Mouse (Mus musculus) intestine, postnatal 0 days (tissue): ENCODE results near the gene Reg2. TPM values are rescaled to one million over a fixed set of nuclear protein-coding genes. Genes with fewer than 3 reads are reported as not detected.

ENCODE experiments used
- ATAC-seq: fragments of 200-750 bp; cut with Nextera tagmentation; 2 replicates; pipeline ENCODE4 v1.8.0; 2017; ENCODE audit warnings: mild to moderate bottlenecking, moderate TSS enrichment, moderate library complexity
- H3K27ac ChIP-seq: fragments of 300-500 bp; sonication (generic); 2 replicates; pipeline ENCODE4 v1.5.1; 2014; ENCODE audit warnings: mild to moderate bottlenecking, low read depth, low read length, moderate library complexity
- H3K27me3 ChIP-seq: fragments of 300-500 bp; sonication (generic); replicated peaks from 2 replicates; pipeline ENCODE4 v1.6.1; 2014; ENCODE audit warnings: low read length, mixed read lengths; ENCODE audit not compliant: control insufficient read depth, insufficient read depth
- H3K36me3 ChIP-seq: fragments of 300-500 bp; sonication (generic); 2 replicates; pipeline ENCODE4 v1.6.1; 2014; ENCODE audit warnings: mild to moderate bottlenecking, moderate library complexity; ENCODE audit not compliant: control insufficient read depth, insufficient read depth
- H3K4me1 ChIP-seq: fragments of 300-500 bp; sonication (generic); replicated peaks from 2 replicates; pipeline ENCODE4 v1.6.1; 2014; ENCODE audit warnings: antibody characterized with exemption, low read length, mixed read lengths; ENCODE audit not compliant: control insufficient read depth, insufficient read depth
- H3K4me2 ChIP-seq: fragments of 300-500 bp; sonication (generic); replicated peaks from 2 replicates; pipeline ENCODE4 v1.6.1; 2014; ENCODE audit warnings: low read depth, mild to moderate bottlenecking, moderate library complexity
- H3K4me3 ChIP-seq: fragments of 300-500 bp; sonication (generic); 2 replicates; pipeline ENCODE4 v1.5.1; 2014; ENCODE audit warnings: low read depth, low read length
- H3K9ac ChIP-seq: fragments of 300-500 bp; sonication (generic); 2 replicates; pipeline ENCODE4 v1.6.1; 2014; ENCODE audit warnings: mild to moderate bottlenecking, low read depth, low read length
- H3K9me3 ChIP-seq: fragments of 300-500 bp; sonication (generic); 2 replicates; pipeline ENCODE4 v1.6.1; 2016; ENCODE audit warnings: mixed run types; ENCODE audit not compliant: control insufficient read depth
- CTCF ChIP-seq: sonication (generic); IDR thresholded peaks from 2 replicates; pipeline ENCODE4 v1.5.1; 2016; ENCODE audit warnings: low read depth, mild to moderate bottlenecking, control low read depth, antibody characterized with exemption, moderate library complexity
- WGBS: fragments of 180-500 bp; shearing (Covaris S2); extraction: QIAGEN DNeasy Blood & Tissue Kit; methylation state at CpG from one replicate; pipeline ENCODE4 v1.1.7; 2014; 5-methylcytosine and 5-hydroxymethylcytosine counted together
- polyA plus RNA-seq: library from polyadenylated mRNA; unstranded; fragments of >200 nt; fragmentation: Nextera tagmentation; extraction: Ambion mirVana; gene quantifications from 2 replicates; pipeline ENCODE4 v1.2.1, GENCODE M21; 2015

The Reg2 gene
- polyA plus RNA-seq, 1 experiment from 2014 or later: not detected

- Histone ChIP-seq H3K27ac (no peak overlapping the region), H3K36me3 (no peaks in the 10 kb centered on the region), H3K4me3 (no peak overlapping the region), H3K4me2 (no peak overlapping the region), H3K9ac (no peak overlapping the region), H3K4me1 (no peaks in the 10 kb centered on the region), H3K27me3 (no peaks in the 10 kb centered on the region), H3K9me3 (no peaks in the 10 kb centered on the region; the same call in 1 of the 2 replicates)
- ATAC-seq: no peak
- WGBS: 39% methylated on average over 3 of the region's 3 CpGs
- TF ChIP-seq CTCF: no peak
These were observed 30.1 kb downstream of the Reg2 start for GRCm38 (mm10) chr6:78425497-78425896.

GRCm38 (mm10) chr6:78447202-78447601, 51.8 kb downstream of the Reg2 start:
- ATAC-seq: peak; percentile 43; the same call in 1 of the 2 replicates
- Histone ChIP-seq H3K27ac (no peak overlapping the region), H3K36me3 (no peaks in the 10 kb centered on the region)

GRCm38 (mm10) chr6:78448409-78448808, 53.0 kb downstream of the Reg2 start:
- Histone ChIP-seq H3K9ac (no peak overlapping the region), H3K27ac (no peak overlapping the region), H3K9me3 (no peaks in the 10 kb centered on the region), H3K36me3 (no peaks in the 10 kb centered on the region), H3K4me2 (no peak overlapping the region), H3K27me3 (no peaks in the 10 kb centered on the region), H3K4me3 (no peak overlapping the region), H3K4me1 (no peaks in the 10 kb centered on the region)
- no peak for ATAC-seq
- TF ChIP-seq CTCF: no peak

More at GRCm38 (mm10) chr6:78447202-78447601, 51.8 kb downstream of the Reg2 start:
- no peak overlapping the region for H3K9ac ChIP-seq
- H3K27me3 ChIP-seq: no peaks in the 10 kb centered on the region
- no peaks in the 10 kb centered on the region for H3K4me1 ChIP-seq
- no peak overlapping the region for H3K4me2 ChIP-seq
- WGBS: 16% methylated on average over 1 of the region's 1 CpGs
- H3K4me3 ChIP-seq: no peak overlapping the region
- no peaks in the 10 kb centered on the region for H3K9me3 ChIP-seq
- TF ChIP-seq CTCF: no peak

GRCm38 (mm10) chr6:78452804-78453203, 57.4 kb downstream of the Reg2 start:
- no peaks in the 10 kb centered on the region for H3K9me3 ChIP-seq
- no peaks in the 10 kb centered on the region for H3K27me3 ChIP-seq
- H3K4me1 ChIP-seq: no peaks in the 10 kb centered on the region
- ATAC-seq: no peak
- WGBS: 93% methylated on average over 2 of the region's 2 CpGs
- no peak overlapping the region for H3K4me3 ChIP-seq
- no peak for TF ChIP-seq CTCF
- H3K27ac ChIP-seq: no peak overlapping the region
- H3K9ac ChIP-seq: no peak overlapping the region
- H3K4me2 ChIP-seq: no peak overlapping the region
- no peaks in the 10 kb centered on the region for H3K36me3 ChIP-seq

Other genes starting within 250 kb of the Reg2 start
- gene Reg3b, start 25.0 kb upstream of the Reg2 start, polyA plus RNA-seq: 52.4 and 93.9 TPM in 2 replicates
- not detected in 2 replicates for gene Reg3d, start 16.8 kb upstream of the Reg2 start, polyA plus RNA-seq
- not detected in 2 replicates for gene Reg3a, start 14.9 kb upstream of the Reg2 start, polyA plus RNA-seq
- gene Reg1, start 27.1 kb downstream of the Reg2 start, polyA plus RNA-seq: 229 and 280 TPM in 2 replicates
- gene Reg3g, start 73.2 kb downstream of the Reg2 start, polyA plus RNA-seq: 5.8 and 7.8 TPM in 2 replicates